Mouse (Mus musculus): Measurements from ENCODE around the gene Psmb2.

Gene Psmb2

GRCm38 (mm10) chr4:126677054-126678003 lies at the start of gene Psmb2:
Gene Psmb2 (plus strand): TSS chr4:126677630.
- DNase-seq = peak; percentile 97

GRCm38 (mm10) chr4:126631922-126632321 lies 45.5 kb upstream of the Psmb2 start:
- DNase-seq = no peak

- DNase-seq = no peak
These were observed 44.8 kb upstream of the Psmb2 start for GRCm38 (mm10) chr4:126632668-126633067.

GRCm38 (mm10) chr4:126636330-126636729 lies 41.1 kb upstream of the Psmb2 start:
- DNase-seq = no peak

DNA sequence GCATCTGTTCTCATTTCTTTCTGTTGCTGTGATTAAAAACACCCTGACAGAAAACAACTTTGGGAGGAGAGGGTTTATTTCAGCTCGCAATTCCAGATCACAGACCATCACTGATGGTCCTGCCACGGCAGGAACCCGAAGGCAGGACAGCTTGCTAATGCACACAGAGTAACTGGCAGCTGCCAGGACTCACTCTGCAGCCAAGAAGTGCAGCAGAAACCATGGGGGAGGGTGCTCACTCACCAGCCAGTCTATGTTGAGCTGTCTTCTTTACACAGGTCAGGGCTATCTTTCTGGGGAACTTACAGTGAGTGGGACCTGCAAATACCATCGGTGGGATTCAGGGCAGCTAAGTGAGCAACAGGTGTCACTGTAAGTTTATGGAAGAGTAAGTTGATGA lies 40.0 kb upstream of the Psmb2 start:
- no peak for DNase-seq

GRCm38 (mm10) chr4:126639339-126639738 lies 38.1 kb upstream of the Psmb2 start:
- no peak for DNase-seq

- DNase-seq = no peak
These were observed 35.5 kb upstream of the Psmb2 start for GRCm38 (mm10) chr4:126641901-126642300.

DNA sequence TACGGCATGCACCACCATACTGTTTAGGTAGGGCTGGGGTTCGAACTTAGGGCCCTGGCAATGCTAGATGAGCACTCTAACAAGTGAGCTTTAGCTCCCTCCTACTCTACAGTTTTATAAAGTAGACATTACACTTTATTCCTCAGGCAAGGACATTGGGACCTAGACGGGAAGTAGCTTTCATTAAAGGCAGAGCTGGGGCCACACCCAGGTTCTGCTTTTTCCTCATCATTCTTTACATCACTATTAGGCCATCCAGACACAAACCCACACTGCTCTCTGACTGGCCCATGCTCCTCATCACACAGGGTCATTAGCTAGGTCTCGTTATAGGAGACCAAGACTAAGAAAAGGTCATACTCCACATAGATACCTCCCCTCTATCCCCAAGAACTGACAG lies 33.6 kb upstream of the Psmb2 start:
- DNase-seq = no peak

DNA sequence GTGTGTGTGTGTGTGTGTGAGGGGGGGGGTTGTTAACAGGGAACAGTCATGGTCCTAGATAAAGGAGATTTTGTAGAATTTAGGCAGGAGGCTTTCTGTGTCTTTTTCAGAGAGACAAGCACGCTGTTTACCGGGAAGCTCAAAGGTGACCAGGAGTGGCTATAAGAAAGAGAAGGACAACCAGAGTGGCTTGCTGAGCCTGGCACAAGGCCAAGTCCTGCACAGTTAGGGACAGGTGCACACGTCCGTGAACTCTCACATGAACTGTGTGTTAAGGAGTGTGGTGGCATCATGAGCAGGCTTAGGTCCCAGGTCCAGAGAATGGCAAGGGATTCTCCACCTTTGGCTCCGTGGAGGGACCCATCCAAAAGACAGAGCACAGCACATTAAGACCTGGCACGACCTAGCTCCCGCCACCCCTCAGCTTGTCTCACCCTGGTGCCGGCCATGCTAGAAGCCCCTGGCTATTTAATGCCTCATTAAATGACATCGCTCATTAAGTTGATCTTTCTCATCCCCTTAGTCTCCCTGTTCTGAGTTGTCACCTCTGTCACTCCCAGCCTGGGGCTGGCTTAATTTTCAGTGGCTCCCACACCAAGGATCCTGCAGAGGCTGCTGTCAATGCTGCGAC lies 33.0 kb upstream of the Psmb2 start:
- DNase-seq = no peak

DNA sequence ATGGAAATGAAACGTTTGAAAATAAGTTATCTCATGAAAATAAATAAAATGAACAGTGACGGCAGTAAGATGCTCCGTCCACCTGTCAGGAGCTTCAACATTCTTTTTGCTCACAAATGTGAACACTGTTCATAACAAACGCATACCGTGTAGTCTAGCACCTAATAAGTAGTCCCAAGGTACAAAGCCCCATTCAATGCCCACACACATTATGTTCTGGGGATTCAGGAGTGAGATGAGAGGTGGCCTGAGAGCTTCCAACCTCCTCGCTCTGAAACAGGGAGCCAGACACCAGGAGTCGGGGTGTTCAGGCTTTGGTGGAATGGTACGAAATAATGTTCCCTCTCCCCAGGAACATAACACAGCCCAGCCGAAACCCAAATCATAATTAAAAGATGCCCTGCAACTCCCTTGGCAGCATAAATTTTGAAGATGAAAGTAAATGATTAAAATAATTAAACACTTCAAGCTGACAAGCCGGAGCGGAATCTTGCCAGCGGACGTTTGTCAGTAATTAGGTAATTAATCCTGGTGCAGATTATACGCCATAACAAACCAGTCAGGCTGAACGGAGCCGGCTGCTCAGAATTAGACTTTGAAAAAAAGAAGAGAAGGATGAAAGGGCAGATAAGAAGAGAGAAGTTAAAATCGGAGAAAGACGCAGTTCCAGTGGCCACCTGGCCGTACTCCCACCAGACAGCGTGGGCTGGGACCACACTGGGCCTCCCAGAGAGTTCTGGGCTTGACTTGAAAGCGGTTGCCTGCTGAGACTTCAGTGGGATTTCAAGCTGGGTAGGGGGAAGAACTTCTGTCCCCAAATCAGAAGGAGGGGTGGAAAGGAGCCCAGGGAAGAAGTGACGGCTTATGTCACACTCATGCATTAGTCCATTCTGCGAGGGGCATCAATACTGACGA lies 29.2 kb upstream of the Psmb2 start:
- no peak for DNase-seq

DNA sequence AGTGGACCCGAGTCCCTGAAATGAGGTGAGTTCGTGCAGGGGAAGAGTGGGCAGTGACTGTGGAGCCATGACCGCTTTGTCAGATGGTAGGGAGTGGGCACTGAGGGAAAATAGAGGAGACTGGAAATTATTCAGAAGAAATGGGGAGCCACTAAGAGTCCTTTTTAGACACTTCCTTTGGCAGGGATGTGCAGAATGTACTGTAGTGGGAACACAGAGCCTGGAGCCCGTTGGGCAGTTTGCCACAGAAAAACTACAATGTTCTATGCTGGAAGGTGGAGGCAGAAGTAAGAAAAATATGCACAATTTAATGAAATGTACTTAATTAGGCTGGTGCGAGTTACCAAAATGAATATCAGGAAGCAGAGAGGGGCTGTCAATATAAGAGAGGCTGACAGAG lies 24.3 kb upstream of the Psmb2 start:
- DNase-seq = no peak

- DNase-seq = no peak
These were observed 22.1 kb upstream of the Psmb2 start for GRCm38 (mm10) chr4:126655356-126655755.

GRCm38 (mm10) chr4:126661249-126661648 lies 16.2 kb upstream of the Psmb2 start:
- DNase-seq = no peak

GRCm38 (mm10) chr4:126667075-126667474 lies 10.4 kb upstream of the Psmb2 start:
- DNase-seq = no peak

DNA sequence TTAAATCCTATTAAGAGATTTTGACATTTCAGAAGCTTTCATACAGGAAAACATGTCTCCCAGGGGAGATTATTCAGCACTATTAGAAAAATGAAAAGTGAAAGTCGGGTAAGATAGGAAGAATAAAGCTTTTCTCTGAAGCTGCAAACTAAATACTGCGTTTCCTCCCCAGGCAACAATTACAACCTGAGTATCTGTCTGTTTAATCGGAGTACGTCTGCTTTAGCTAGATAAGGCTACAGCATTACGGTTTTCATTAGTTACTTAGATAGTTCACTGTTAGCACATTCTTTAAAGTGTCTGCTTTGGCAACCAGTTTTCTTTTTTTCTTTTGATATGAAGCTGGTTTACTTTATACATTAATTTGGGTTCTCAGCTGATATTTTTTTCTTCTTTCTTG lies 4.9 kb downstream of the Psmb2 start:
- DNase-seq = no peak

DNA sequence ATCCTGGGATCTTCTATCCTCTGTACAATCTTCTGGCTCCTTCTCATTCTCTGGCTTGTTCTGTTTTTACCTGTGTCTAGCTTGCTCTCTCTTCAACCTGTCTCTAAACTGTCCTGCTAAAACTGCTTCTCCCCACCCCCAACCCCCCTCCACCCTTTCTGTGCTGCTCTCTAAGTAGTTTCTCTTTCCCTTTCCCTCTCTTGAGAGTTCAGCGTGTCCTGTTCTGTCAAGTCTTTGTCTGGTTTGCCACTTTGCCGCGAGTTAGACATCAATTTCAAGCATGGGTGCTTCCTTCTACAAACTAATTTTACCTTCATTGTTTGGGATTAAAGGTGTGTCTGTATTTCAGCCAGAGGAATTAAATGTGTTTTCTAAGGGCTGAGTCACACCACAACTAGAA lies 5.7 kb downstream of the Psmb2 start:
- no peak for DNase-seq

- DNase-seq = no peak
These were observed 12.0 kb downstream of the Psmb2 start for GRCm38 (mm10) chr4:126689457-126689856.

- no peak for DNase-seq
These were observed 15.6 kb downstream of the Psmb2 start for GRCm38 (mm10) chr4:126693021-126693420.

DNA sequence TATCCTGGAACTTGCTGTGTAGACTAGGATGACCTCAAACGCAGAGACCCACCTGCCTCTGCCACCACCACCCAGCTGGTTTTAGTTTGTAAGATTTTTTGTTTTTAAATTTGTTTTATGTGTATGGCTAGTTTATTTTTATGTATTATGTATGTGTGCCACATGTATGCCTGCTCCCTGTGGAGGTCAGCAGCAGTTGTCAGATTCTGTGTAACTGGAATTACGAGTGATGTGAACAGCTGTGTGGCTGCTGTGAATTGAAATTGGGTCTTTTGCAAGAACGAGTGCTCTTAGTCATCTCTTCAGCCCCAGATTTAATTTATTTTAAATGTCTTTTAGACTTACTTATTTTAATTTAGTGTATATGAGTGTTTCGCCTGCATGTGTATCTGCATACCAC lies 19.5 kb downstream of the Psmb2 start:
- DNase-seq = no peak

- no peak for DNase-seq
These were observed 29.4 kb downstream of the Psmb2 start for GRCm38 (mm10) chr4:126706630-126707438.

DNA sequence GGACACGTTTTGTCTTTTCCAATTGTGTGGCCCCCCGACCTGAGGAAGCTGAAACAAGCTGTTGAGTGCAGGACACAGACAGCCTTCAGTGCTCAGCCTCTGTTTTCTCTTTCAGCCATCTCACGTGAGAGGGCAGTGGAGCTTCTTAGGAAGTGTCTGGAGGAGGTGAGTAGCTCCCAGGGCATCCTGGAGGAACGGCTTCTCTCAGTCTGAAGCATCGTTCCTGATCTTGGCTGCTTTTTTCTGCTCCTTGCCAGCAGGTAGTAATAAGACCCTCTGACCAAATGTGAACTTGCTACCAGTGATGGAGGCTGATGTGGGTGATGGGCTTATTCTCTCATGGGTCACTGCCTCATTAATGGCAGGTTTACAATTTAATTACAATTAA lies 30.0 kb downstream of the Psmb2 start:
- no peak for DNase-seq

DNA sequence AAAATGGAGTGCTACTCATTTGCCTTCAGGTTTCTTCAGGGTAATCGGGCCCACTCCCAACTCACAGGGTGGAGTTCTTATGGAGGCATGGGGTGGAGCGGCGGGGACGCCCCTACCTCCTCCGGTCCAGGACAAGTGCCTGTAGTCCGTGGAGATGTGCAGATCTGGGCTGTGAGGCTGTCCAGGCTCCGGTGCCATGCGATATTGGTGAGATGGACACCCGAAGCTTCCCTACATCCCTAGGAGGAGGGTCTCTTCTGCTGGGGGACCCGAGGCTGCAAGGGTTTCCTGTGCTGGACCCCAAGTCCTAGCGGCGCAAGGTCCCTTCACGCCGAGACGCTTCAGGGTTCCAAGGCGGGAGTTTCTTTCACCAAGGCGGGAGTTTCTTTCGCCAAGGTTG lies 54.7 kb downstream of the Psmb2 start:
- no peak for DNase-seq
